Mouse (Mus musculus) left cerebral cortex, postnatal 4 days (tissue): ENCODE data around the gene Gm17584. TPM values are rescaled to one million over a fixed set of nuclear protein-coding genes. Genes with fewer than 3 reads are reported as not detected.
"Not testable (repeated sequence)": the region's sequence is repeated elsewhere in the genome, so short reads cannot be mapped to it uniquely, and the experiment has no call there.

ENCODE experiments used
- DNase-seq: peaks from one replicate; pipeline ENCODE4 v3.0.0-alpha.2; 2022
- intact Hi-C: fragments of 180-260 bp; cut with DNase I; formaldehyde crosslinking; loops from one replicate; pipeline ENCODE4 v1.15.1; 2025
- total RNA-seq, 2 experiments: library from RNA; stranded (reverse); gene quantifications; 2 replicates each; pipeline ENCODE4 v1.2.3; 2021

The Gm17584 gene
- total RNA-seq, result not detected

- DNase-seq, intact Hi-C loops: not testable (repeated sequence)
Measured at GRCm38 (mm10) chrX:124500263-124500662, at the start of gene Gm17584. TSS of gene Gm17584 (plus strand) at chrX:124500563.

Other genes starting within 250 kb of the Gm17584 start
- not detected for gene Gm17469, start 129.3 kb downstream of the Gm17584 start, total RNA-seq